Mouse (Mus musculus) thymus, postnatal 14 days (tissue): ENCODE measurements around the gene Hamp.

ENCODE experiments used
- DNase-seq: peaks from one replicate; pipeline ENCODE4 v3.0.0; 2021

Gene Hamp

GRCm38 (mm10) chr7:30943909-30944635 lies at the start of gene Hamp:
Hamp (minus strand) TSS chr7:30944032.
- no peak for DNase-seq

GRCm38 (mm10) chr7:30992148-30992547 lies 48.3 kb upstream of the Hamp start:
- no peak for DNase-seq

- no peak for DNase-seq
Observed at GRCm38 (mm10) chr7:30988519-30989162, 44.8 kb upstream of the Hamp start.

- no peak for DNase-seq
Observed at GRCm38 (mm10) chr7:30985357-30985756, 41.5 kb upstream of the Hamp start.

GRCm38 (mm10) chr7:30981703-30982102 lies 37.9 kb upstream of the Hamp start:
- DNase-seq = no peak

GRCm38 (mm10) chr7:30973501-30974289 lies 29.9 kb upstream of the Hamp start, which contains the start of gene Fam187b:
Fam187b (plus strand) TSS chr7:30973790.
- DNase-seq = peak; percentile 92

GRCm38 (mm10) chr7:30973251-30973500 lies 29.3 kb upstream of the Hamp start, which contains the start of gene Lsr:
Lsr (minus strand) TSS chr7:30973464.
- DNase-seq = no peak

GRCm38 (mm10) chr7:30972426-30973250 lies 28.8 kb upstream of the Hamp start:
- no peak for DNase-seq

- DNase-seq = no peak
Observed at GRCm38 (mm10) chr7:30971901-30972300, 28.1 kb upstream of the Hamp start.

GRCm38 (mm10) chr7:30969174-30969573 lies 25.3 kb upstream of the Hamp start:
- DNase-seq = no peak

GRCm38 (mm10) chr7:30968611-30969010 lies 24.8 kb upstream of the Hamp start:
- DNase-seq = no peak

- DNase-seq = no peak
Observed at GRCm38 (mm10) chr7:30966657-30967056, 22.8 kb upstream of the Hamp start.

- no peak for DNase-seq
Observed at GRCm38 (mm10) chr7:30965677-30966076, 21.8 kb upstream of the Hamp start.

- no peak for DNase-seq
Observed at GRCm38 (mm10) chr7:30964366-30964765, 20.5 kb upstream of the Hamp start.

- no peak for DNase-seq
Observed at GRCm38 (mm10) chr7:30962862-30963261, 19.0 kb upstream of the Hamp start.

GRCm38 (mm10) chr7:30959786-30960349 lies 16.0 kb upstream of the Hamp start:
- no peak for DNase-seq

GRCm38 (mm10) chr7:30958866-30959487 lies 15.1 kb upstream of the Hamp start:
- no peak for DNase-seq

GRCm38 (mm10) chr7:30958109-30958865 lies 14.5 kb upstream of the Hamp start:
- DNase-seq = peak; percentile 30

- DNase-seq = peak; percentile 95
Observed at GRCm38 (mm10) chr7:30957367-30957783, 13.5 kb upstream of the Hamp start.

GRCm38 (mm10) chr7:30956756-30957366 lies 13.0 kb upstream of the Hamp start, which contains the start of gene Usf2:
Usf2 (minus strand) TSS chr7:30956803.
- peak; percentile 81 for DNase-seq

GRCm38 (mm10) chr7:30956357-30956751 lies 12.5 kb upstream of the Hamp start:
- no peak for DNase-seq
